Comparison of ENCODE assay signal across 8 mouse cellular contexts in genomic region chr5:38091046-38091965, GRCm38 (mm10). TPM values are rescaled to one million over a fixed set of nuclear protein-coding genes. Genes with fewer than 3 reads are reported as not detected.
DNase-seq lines count a peak whose midpoint lies in the region.

No protein-coding gene starts in this region.

- DNase-seq in gastrocnemius, adult 18-20 months (ENCODE audit: low spot score) = peak; percentile 60
- no peak for DNase-seq in gastrocnemius, adult 8-10 months (ENCODE audit: low spot score in 2 of 2)
- DNase-seq in right cerebral cortex, adult 2 months (ENCODE audit: low spot score in 2 of 2) = peak; percentile 49 to 50
- no peak for DNase-seq in right cerebral cortex, postnatal 25 days
- DNase-seq in c-Kit-positive CD71-negative TER-119-negative erythroid progenitor cells, embryonic 14.5 days (ENCODE audit: low read depth) = peak; percentile 23
- peak; percentile 58 to 75 for DNase-seq in heart, postnatal 10 days
- DNase-seq in lung, postnatal 36 days = peak; percentile 78
- no peak for DNase-seq in ovary, adult 18-20 months (ENCODE audit: low spot score)

- intact Hi-C loops in heart, postnatal 10 days (cut with DNase I) = loop anchor here (2.0 to 5.0 kb wide), 3 partner anchors 184 to 794 kb away; no protein-coding TSS in a partner anchor

RNA-seq across cellular contexts. Expression of gene Stx18, which starts 52.8 kb away (rescaled TPM):
- 10 to 100 TPM; 14.2 to 14.3 TPM for total RNA-seq in gastrocnemius, adult 18-20 months (2021)
- 10 to 100 TPM; 10.6 to 13.3 (median 12.6) TPM for total RNA-seq in gastrocnemius, adult 8-10 months (2022)
- 10 to 100 TPM; 20.9 to 22.2 TPM for total RNA-seq in heart, postnatal 10 days (2021)

Comparison
In these comparisons a context has a peak if more than half of its experiments do, and no peak if none do; other contexts are left out.
1. DNase-seq: peak in gastrocnemius, adult 18-20 months (single experiment), right cerebral cortex, adult 2 months (2 of 2), c-Kit-positive CD71-negative TER-119-negative erythroid progenitor cells, embryonic 14.5 days (single experiment), heart, postnatal 10 days (2 of 2) and lung, postnatal 36 days (single experiment); none in gastrocnemius, adult 8-10 months (0 of 2), right cerebral cortex, postnatal 25 days (single experiment) and ovary, adult 18-20 months (single experiment).